Mouse (Mus musculus): ENCODE data around the gene Ldlrad3. TPM values are rescaled to one million over a fixed set of nuclear protein-coding genes. Genes with fewer than 3 reads are reported as not detected.

The Ldlrad3 gene
- total RNA-seq, 2 experiments from 2014 or later, result 6.9 to 7.5 TPM

GRCm38 (mm10) chr2:102086583-102086982 is 99.6 kb downstream of the Ldlrad3 start:
- no peak for DNase-seq (ENCODE audit: low spot score in 2 of 2)

- no peak for DNase-seq (ENCODE audit: low spot score in 2 of 2)
Measured at GRCm38 (mm10) chr2:102082782-102083181, 103.4 kb downstream of the Ldlrad3 start.

- peak; percentile 60 to 62 for DNase-seq (ENCODE audit: low spot score in 2 of 2)
Measured at GRCm38 (mm10) chr2:102077554-102077953, 108.6 kb downstream of the Ldlrad3 start.

- DNase-seq (ENCODE audit: low spot score in 2 of 2), result no peak
Measured at GRCm38 (mm10) chr2:102076237-102076636, 109.9 kb downstream of the Ldlrad3 start.

- no peak for DNase-seq (ENCODE audit: low spot score in 2 of 2)
Measured at GRCm38 (mm10) chr2:102073266-102074037, 112.7 kb downstream of the Ldlrad3 start.

- DNase-seq (ENCODE audit: low spot score in 2 of 2), result no peak
Measured at GRCm38 (mm10) chr2:102072859-102073258, 113.3 kb downstream of the Ldlrad3 start.

- no peak for DNase-seq (ENCODE audit: low spot score in 2 of 2)
Measured at GRCm38 (mm10) chr2:102071022-102071717, 115.0 kb downstream of the Ldlrad3 start.

- DNase-seq (ENCODE audit: low spot score in 2 of 2), result no peak
Measured at GRCm38 (mm10) chr2:102064826-102065441, 121.3 kb downstream of the Ldlrad3 start.

- no peak for DNase-seq (ENCODE audit: low spot score in 2 of 2)
Measured at GRCm38 (mm10) chr2:102063906-102064505, 122.2 kb downstream of the Ldlrad3 start.

- DNase-seq (ENCODE audit: low spot score in 2 of 2), result no peak
Measured at GRCm38 (mm10) chr2:102062861-102063468, 123.2 kb downstream of the Ldlrad3 start.

- DNase-seq (ENCODE audit: low spot score in 2 of 2), result no peak
Measured at GRCm38 (mm10) chr2:102061921-102062320, 124.3 kb downstream of the Ldlrad3 start.

- DNase-seq (ENCODE audit: low spot score in 2 of 2), result no peak
Measured at GRCm38 (mm10) chr2:102057746-102058145, 128.4 kb downstream of the Ldlrad3 start.

GRCm38 (mm10) chr2:102057029-102057685 is 129.0 kb downstream of the Ldlrad3 start:
- no peak for DNase-seq (ENCODE audit: low spot score in 2 of 2)

- DNase-seq (ENCODE audit: low spot score in 2 of 2), result no peak
Measured at GRCm38 (mm10) chr2:102056144-102056543, 130.0 kb downstream of the Ldlrad3 start.

GRCm38 (mm10) chr2:102052951-102053660 is 133.1 kb downstream of the Ldlrad3 start:
- DNase-seq (ENCODE audit: low spot score in 2 of 2), result peak in 1 of 2 experiments; percentile 12

- no peak for DNase-seq (ENCODE audit: low spot score in 2 of 2)
Measured at GRCm38 (mm10) chr2:102052353-102052752, 133.8 kb downstream of the Ldlrad3 start.

- DNase-seq (ENCODE audit: low spot score in 2 of 2), result no peak
Measured at GRCm38 (mm10) chr2:102049866-102050550, 136.2 kb downstream of the Ldlrad3 start.

- DNase-seq (ENCODE audit: low spot score in 2 of 2), result no peak
Measured at GRCm38 (mm10) chr2:102048296-102049175, 137.6 kb downstream of the Ldlrad3 start.
